Mouse (Mus musculus) mesoderm, embryonic 11.5 days (tissue): ENCODE measurements at regions not wholly inside any gene's neighbourhood (a gene's known extent, or its start where the extent isn't known, plus 50 kb on each side); places are given as distances from the start of the nearest gene placed in this dataset.

ENCODE experiments used
- DNase-seq: peaks from one replicate; pipeline ENCODE4 v3.0.0-alpha.2; 2012; ENCODE audit warnings: low read depth, low spot score

GRCm38 (mm10) chr17:50438960-50439359 is 70.2 kb upstream of the Plcl2 start:
- DNase-seq = no peak

- peak; percentile 20 for DNase-seq
Measured at GRCm38 (mm10) chr17:50439365-50439764, 69.8 kb upstream of the Plcl2 start.

- no peak for DNase-seq
Measured at GRCm38 (mm10) chr17:50442062-50442461, 67.1 kb upstream of the Plcl2 start.

- no peak for DNase-seq
Measured at GRCm38 (mm10) chr17:50442905-50443304, 66.3 kb upstream of the Plcl2 start.

- no peak for DNase-seq
Measured at GRCm38 (mm10) chr17:50443376-50444022, 65.7 kb upstream of the Plcl2 start.

GRCm38 (mm10) chr17:50444023-50444389 is 65.2 kb upstream of the Plcl2 start:
- DNase-seq = no peak

GRCm38 (mm10) chr17:50448693-50449092 is 60.5 kb upstream of the Plcl2 start:
- DNase-seq = no peak

- DNase-seq = no peak
Measured at GRCm38 (mm10) chr17:50451606-50452005, 57.6 kb upstream of the Plcl2 start.

- DNase-seq = no peak
Measured at GRCm38 (mm10) chr17:50453524-50453923, 55.7 kb upstream of the Plcl2 start.

- no peak for DNase-seq
Measured at GRCm38 (mm10) chr17:50453956-50454355, 55.2 kb upstream of the Plcl2 start.

- no peak for DNase-seq
Measured at GRCm38 (mm10) chr17:50454917-50455316, 54.3 kb upstream of the Plcl2 start.

- no peak for DNase-seq
Measured at GRCm38 (mm10) chr17:50455719-50456118, 53.5 kb upstream of the Plcl2 start.

- DNase-seq = no peak
Measured at GRCm38 (mm10) chr17:50457053-50457697, 52.0 kb upstream of the Plcl2 start.

- no peak for DNase-seq
Measured at GRCm38 (mm10) chr17:50458232-50458631, 51.0 kb upstream of the Plcl2 start.
